Comparison of ENCODE assay signal across 10 mouse cellular contexts in genomic region chr8:109360081-109360715, GRCm38 (mm10).
A peak's percentile ranks its signal among the peaks of the same experiment; 100 is the strongest.
DNase-seq lines count a peak whose midpoint lies in the region; ATAC-seq and TF ChIP-seq lines count a peak whose summit lies in the region.
"Had no signal": no experiment of that assay in that cellular context is flagged by ENCODE, and none has a peak within 500 bp of the region (broad histone marks: within the 10 kb centered on the region; RNA-seq: fewer than 3 reads in every experiment).

No protein-coding gene starts in this region.

- no peaks in the 10 kb centered on the region for H3K9me3 ChIP-seq in heart, postnatal 0 days (replicated peaks; ENCODE audit: control insufficient read depth, low read length)
- no peaks in the 10 kb centered on the region for H3K9me3 ChIP-seq in hindbrain, embryonic 13.5 days
- H3K9me3 ChIP-seq in midbrain, postnatal 0 days (ENCODE audit: low read length), result no peaks in the 10 kb centered on the region
- H3K9me3 ChIP-seq: liver, embryonic 13.5 days had no signal

- H3K27me3 ChIP-seq in heart, postnatal 0 days (ENCODE audit: control insufficient read depth, insufficient read depth, low read length), result no peaks in the 10 kb centered on the region
- no peaks in the 10 kb centered on the region for H3K27me3 ChIP-seq in hindbrain, embryonic 13.5 days
- H3K27me3 ChIP-seq in midbrain, postnatal 0 days (ENCODE audit: insufficient read depth, low read length), result no peaks in the 10 kb centered on the region
- H3K27me3 ChIP-seq: liver, embryonic 13.5 days had no signal

- H3K4me2 ChIP-seq in heart, postnatal 0 days (ENCODE audit: low read depth, low read length), result 0 out of 2 replicates have a peak overlapping the region, but pooled peaks have one; percentile 52
- H3K4me2 ChIP-seq in hindbrain, embryonic 13.5 days, result peak overlapping the region; percentile 60
- H3K4me2 ChIP-seq in midbrain, postnatal 0 days (ENCODE audit: low read depth, low read length, poor library complexity, severe bottlenecking), result peak overlapping the region; percentile 45

- TF ChIP-seq EP300 in heart, postnatal 0 days (IDR thresholded peaks at IDR 0.05; ENCODE audit: low read depth), result no peak

- H3K4me1 ChIP-seq in heart, postnatal 0 days (ENCODE audit: control insufficient read depth, insufficient read depth), result no peaks in the 10 kb centered on the region
- H3K4me1 ChIP-seq in hindbrain, embryonic 13.5 days (replicated peaks), result peaks cover 44% of the 10 kb centered on the region
- 0 out of 2 replicates have a peak, but pooled peaks cover 6% of the 10 kb centered on the region for H3K4me1 ChIP-seq in midbrain, postnatal 0 days (ENCODE audit: insufficient read depth, low read length)
- H3K4me1 ChIP-seq: liver, embryonic 13.5 days had no signal

- WGBS in heart, postnatal 0 days, result 50% methylated on average over 14 of the region's 14 CpGs
- WGBS in hindbrain, embryonic 13.5 days, result 8% methylated on average over 14 of the region's 14 CpGs
- WGBS in midbrain, postnatal 0 days, result 6% methylated on average over 14 of the region's 14 CpGs

- no peak overlapping the region for H3K9ac ChIP-seq in heart, postnatal 0 days (replicated peaks; ENCODE audit: low read depth, low read length)
- H3K9ac ChIP-seq in hindbrain, embryonic 13.5 days, result peak overlapping the region; percentile 74
- peak overlapping the region; percentile 51 for H3K9ac ChIP-seq in midbrain, postnatal 0 days (replicated peaks; ENCODE audit: low read length, poor library complexity, severe bottlenecking)
- H3K9ac ChIP-seq: liver, embryonic 13.5 days had no signal

- no peak for ATAC-seq in heart, postnatal 0 days (ENCODE audit: insufficient read depth, low read depth)
- peak; percentile 62 for ATAC-seq in hindbrain, embryonic 13.5 days (ENCODE audit: low FRiP score)
- ATAC-seq in midbrain, postnatal 0 days (ENCODE audit: low FRiP score), result 0 out of 2 replicates have a peak, but pooled peaks have one; percentile 27

- no peak for TF ChIP-seq CTCF in heart, postnatal 0 days (IDR thresholded peaks at IDR 0.05; ENCODE audit: low read depth)
- TF ChIP-seq CTCF in midbrain, postnatal 0 days (IDR thresholded peaks at IDR 0.05), result no peak

- H3K4me3 ChIP-seq in heart, postnatal 0 days (ENCODE audit: low read depth, low read length), result no peak overlapping the region
- peak overlapping the region; percentile 29; the same call in 1 of the 2 replicates for H3K4me3 ChIP-seq in hindbrain, embryonic 13.5 days
- peak overlapping the region; percentile 9; the same call in 1 of the 2 replicates for H3K4me3 ChIP-seq in midbrain, postnatal 0 days (ENCODE audit: low read depth, low read length)
- H3K4me3 ChIP-seq: liver, embryonic 13.5 days had no signal

- no peaks in the 10 kb centered on the region for H3K36me3 ChIP-seq in heart, postnatal 0 days (replicated peaks; ENCODE audit: control insufficient read depth, insufficient read depth, low read length)
- no peaks in the 10 kb centered on the region for H3K36me3 ChIP-seq in hindbrain, embryonic 13.5 days
- H3K36me3 ChIP-seq in midbrain, postnatal 0 days (ENCODE audit: insufficient read depth, low read length), result no peaks in the 10 kb centered on the region
- H3K36me3 ChIP-seq: liver, embryonic 13.5 days had no signal

- H3K27ac ChIP-seq in heart, postnatal 0 days (ENCODE audit: low read depth), result no peak overlapping the region
- H3K27ac ChIP-seq in hindbrain, embryonic 13.5 days, result peak overlapping the region; percentile 99
- peak overlapping the region; percentile 95 for H3K27ac ChIP-seq in midbrain, postnatal 0 days (ENCODE audit: low read depth, low read length)
- H3K27ac ChIP-seq: liver, embryonic 13.5 days had no signal

- no peak for DNase-seq in heart, postnatal 0 days (ENCODE audit: low spot score)
- DNase-seq in heart, adult 11 months, result no peak
- DNase-seq in embryo, embryonic 10.5 days (ENCODE audit: low spot score), result peak; percentile 75
- DNase-seq in midbrain, postnatal 0 days (ENCODE audit: low spot score), result peak; percentile 46
- DNase-seq in thymus, postnatal 25 days, result no peak
- DNase-seq in urinary bladder, adult 2 months (ENCODE audit: low spot score), result no peak
- DNase-seq in kidney, postnatal 25 days, result no peak
- DNase-seq: gastrocnemius, postnatal 25 days; liver, embryonic 13.5 days had no signal

Comparison
In these comparisons a context has a peak if more than half of its experiments do, and no peak if none do; other contexts are left out.
1. DNase-seq: peak in embryo, embryonic 10.5 days (single experiment) and midbrain, postnatal 0 days (single experiment); none in heart, postnatal 0 days (single experiment), heart, adult 11 months (single experiment), thymus, postnatal 25 days (single experiment), urinary bladder, adult 2 months (single experiment) and kidney, postnatal 25 days (0 of 2).
2. Peak in every context shown above with its lines, with median percentiles within 50 percentile points of each other: H3K4me2 ChIP-seq.